Mouse (Mus musculus) erythroblast, embryonic 14.5 days (primary cell): ENCODE data around the gene Rps6kb2. TPM values are rescaled to one million over a fixed set of nuclear protein-coding genes. Genes with fewer than 3 reads are reported as not detected.

Source experiments
- H3K27me3 ChIP-seq: 2 replicates; pipeline ENCODE4 v1.6.1; 2012; ENCODE audit warnings: inconsistent platforms; ENCODE audit not compliant: control insufficient read depth
- H3K36me3 ChIP-seq: 2 replicates; pipeline ENCODE4 v1.6.1; 2012; ENCODE audit warnings: mild to moderate bottlenecking, inconsistent platforms; ENCODE audit not compliant: control insufficient read depth
- H3K4me1 ChIP-seq: 2 replicates; pipeline ENCODE4 v1.6.1; 2012; ENCODE audit warnings: inconsistent platforms; ENCODE audit not compliant: control insufficient read depth
- H3K4me3 ChIP-seq: replicated peaks from 2 replicates; pipeline ENCODE3; 2012; ENCODE audit warnings: moderate library complexity, mild to moderate bottlenecking, inconsistent platforms
- H3K9me3 ChIP-seq: 2 replicates; pipeline ENCODE4 v1.6.1; 2012; ENCODE audit warnings: low read length, inconsistent platforms, mixed read lengths; ENCODE audit not compliant: control insufficient read depth
- GATA1 ChIP-seq: IDR thresholded peaks from 2 replicates; pipeline ENCODE4 v1.6.1; 2012; ENCODE audit warnings: low read length, inconsistent platforms, mixed read lengths
- TAL1 ChIP-seq: IDR thresholded peaks from 3 replicates; pipeline ENCODE4 v1.6.1; 2012; ENCODE audit warnings: low read length, inconsistent platforms, mixed read lengths
- polyA plus RNA-seq: library from polyadenylated mRNA; stranded (reverse); fragments of >175 nt; gene quantifications from 2 replicates; pipeline ENCODE4 v1.2.3, GENCODE M21; 2012

The Rps6kb2 gene
- polyA plus RNA-seq, 1 experiment: 24.5 TPM

- H3K27me3 ChIP-seq: no peaks in the 10 kb centered on the region
- no peaks in the 10 kb centered on the region for H3K9me3 ChIP-seq
- peaks cover 55% of the 10 kb centered on the region for H3K36me3 ChIP-seq
- H3K4me3 ChIP-seq: no peak overlapping the region
- peaks cover 53% of the 10 kb centered on the region for H3K4me1 ChIP-seq
- TF ChIP-seq GATA1 (no peak), TAL1 (no peak)
Observed at GRCm38 (mm10) chr19:4151488-4151860, 11.7 kb downstream of the Rps6kb2 start.

- Histone ChIP-seq H3K36me3 (peaks cover 48% of the 10 kb centered on the region), H3K9me3 (peaks cover 4% of the 10 kb centered on the region), H3K27me3 (no peaks in the 10 kb centered on the region), H3K4me1 (peaks cover 53% of the 10 kb centered on the region), H3K4me3 (no peak overlapping the region)
- TF ChIP-seq GATA1 (no peak), TAL1 (no peak)
Observed at GRCm38 (mm10) chr19:4150567-4151487, 12.3 kb downstream of the Rps6kb2 start.

GRCm38 (mm10) chr19:4149764-4150461 lies 13.2 kb downstream of the Rps6kb2 start:
- peaks cover 50% of the 10 kb centered on the region for H3K4me1 ChIP-seq

GRCm38 (mm10) chr19:4149283-4149682 lies 13.9 kb downstream of the Rps6kb2 start:
- H3K27me3 ChIP-seq: no peaks in the 10 kb centered on the region
- TF ChIP-seq GATA1 (no peak), TAL1 (no peak)
- H3K9me3 ChIP-seq: peaks cover 6% of the 10 kb centered on the region
- peak overlapping the region; percentile 79 for H3K4me3 ChIP-seq
- peaks cover 44% of the 10 kb centered on the region for H3K4me1 ChIP-seq
- peaks cover 39% of the 10 kb centered on the region for H3K36me3 ChIP-seq

More at GRCm38 (mm10) chr19:4149764-4150461, 13.2 kb downstream of the Rps6kb2 start:
- no peak overlapping the region for H3K4me3 ChIP-seq
- no peak for TF ChIP-seq GATA1
- no peaks in the 10 kb centered on the region for H3K27me3 ChIP-seq
- H3K9me3 ChIP-seq: peaks cover 6% of the 10 kb centered on the region
- peaks cover 39% of the 10 kb centered on the region for H3K36me3 ChIP-seq

GRCm38 (mm10) chr19:4148819-4149218 lies 14.3 kb downstream of the Rps6kb2 start:
- Histone ChIP-seq H3K36me3 (peaks cover 39% of the 10 kb centered on the region), H3K9me3 (peaks cover 6% of the 10 kb centered on the region), H3K4me1 (peaks cover 43% of the 10 kb centered on the region), H3K27me3 (no peaks in the 10 kb centered on the region), H3K4me3 (peak overlapping the region; percentile 79)
- no peak for TF ChIP-seq GATA1
- no peak for TF ChIP-seq TAL1

GRCm38 (mm10) chr19:4148491-4148806 lies 14.7 kb downstream of the Rps6kb2 start, which contains the start of gene Coro1b:
Gene Coro1b, plus strand, starts transcription at chr19:4148619.
- Histone ChIP-seq H3K4me1 (peaks cover 41% of the 10 kb centered on the region), H3K27me3 (no peaks in the 10 kb centered on the region), H3K9me3 (peaks cover 6% of the 10 kb centered on the region), H3K36me3 (peaks cover 36% of the 10 kb centered on the region), H3K4me3 (peak within 1 kb of the TSS; percentile 79)
- TF ChIP-seq TAL1 (no peak), GATA1 (no peak)

- H3K4me1 ChIP-seq: peaks cover 41% of the 10 kb centered on the region
- peak overlapping the region; percentile 79 for H3K4me3 ChIP-seq
- peaks cover 30% of the 10 kb centered on the region for H3K36me3 ChIP-seq
- peaks cover 6% of the 10 kb centered on the region for H3K9me3 ChIP-seq
- TF ChIP-seq TAL1 (no peak), GATA1 (no peak)
- H3K27me3 ChIP-seq: peaks cover 1% of the 10 kb centered on the region; the same call in 1 of the 2 replicates
Observed at GRCm38 (mm10) chr19:4147782-4148490, 15.2 kb downstream of the Rps6kb2 start.

GRCm38 (mm10) chr19:4147022-4147405 lies 16.1 kb downstream of the Rps6kb2 start:
- Histone ChIP-seq H3K36me3 (peaks cover 23% of the 10 kb centered on the region), H3K9me3 (peaks cover 6% of the 10 kb centered on the region), H3K4me1 (peaks cover 41% of the 10 kb centered on the region), H3K27me3 (peaks cover 5% of the 10 kb centered on the region), H3K4me3 (no peak overlapping the region)
- no peak for TF ChIP-seq GATA1
- TF ChIP-seq TAL1: no peak
